Mouse (Mus musculus) ES-Bruce4 (cell line): ENCODE measurements around the gene Sorbs2.

Experiments
- CTCF ChIP-seq: IDR thresholded peaks from one replicate; pipeline ENCODE4 v1.8.1; 2011; ENCODE audit warnings: low read depth, low read length
- EP300 ChIP-seq: IDR thresholded peaks from 2 replicates; pipeline ENCODE4 v1.6.1; 2011; ENCODE audit warnings: low read depth, low read length; ENCODE audit not compliant: insufficient read depth
- POLR2A ChIP-seq: IDR thresholded peaks from one replicate; pipeline ENCODE4 v1.8.1; 2011; ENCODE audit warnings: low read length; ENCODE audit not compliant: insufficient read depth

DNA sequence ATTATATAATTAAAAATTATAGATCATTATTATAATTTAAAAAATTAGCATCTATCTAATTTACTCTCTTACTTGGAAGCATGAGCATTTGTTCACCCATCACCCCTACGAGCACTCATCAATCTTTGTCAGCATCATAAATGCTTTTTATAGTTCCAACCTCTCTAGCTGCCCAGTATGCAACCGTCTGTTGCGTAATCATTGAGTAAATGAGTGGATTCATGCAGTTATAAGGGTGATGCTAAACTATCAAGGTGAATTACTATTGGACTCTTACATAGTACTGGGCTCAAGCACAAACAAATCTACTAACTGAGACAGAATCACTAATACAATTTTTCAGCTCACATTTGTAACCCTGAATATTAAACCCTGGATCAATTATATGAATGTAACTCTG, 44.6 kb downstream of the Sorbs2 start:
- TF ChIP-seq CTCF (no peak), EP300 (no peak), POLR2A (no peak)
